Mouse (Mus musculus) neural tube, embryonic 12.5 days (tissue): Measurements from ENCODE around the gene 1520401A03Rik. TPM values are rescaled to one million over a fixed set of nuclear protein-coding genes. Genes with fewer than 3 reads are reported as not detected.

Experiments
- ATAC-seq: fragments of 200-750 bp; cut with Nextera tagmentation; 2 replicates; pipeline ENCODE4 v1.8.0; 2017; ENCODE audit warnings: low read depth, mild to moderate bottlenecking, moderate TSS enrichment, moderate library complexity; ENCODE audit not compliant: low FRiP score
- H3K27ac ChIP-seq: fragments of 300-500 bp; sonication (generic); 2 replicates; pipeline ENCODE4 v1.5.1; 2016
- H3K27me3 ChIP-seq: fragments of 300-500 bp; sonication (generic); replicated peaks from 2 replicates; pipeline ENCODE4 v1.6.1; 2016; ENCODE audit warnings: mild to moderate bottlenecking
- H3K36me3 ChIP-seq: fragments of 300-500 bp; sonication (generic); 2 replicates; pipeline ENCODE4 v1.6.1; 2016; ENCODE audit warnings: mild to moderate bottlenecking
- H3K4me1 ChIP-seq: fragments of 300-500 bp; sonication (generic); 2 replicates; pipeline ENCODE4 v1.6.1; 2016
- H3K4me2 ChIP-seq: fragments of 300-500 bp; sonication (generic); replicated peaks from 2 replicates; pipeline ENCODE4 v1.6.1; 2016; ENCODE audit warnings: mild to moderate bottlenecking
- H3K4me3 ChIP-seq: fragments of 300-500 bp; sonication (generic); 2 replicates; pipeline ENCODE4 v1.5.1; 2016
- H3K9ac ChIP-seq: fragments of 300-500 bp; sonication (generic); 2 replicates; pipeline ENCODE4 v1.6.1; 2016; ENCODE audit warnings: mild to moderate bottlenecking
- H3K9me3 ChIP-seq: fragments of 300-500 bp; sonication (generic); 2 replicates; pipeline ENCODE4 v1.6.1; 2016; ENCODE audit warnings: mild to moderate bottlenecking
- WGBS: fragments of 180-500 bp; shearing (Covaris S2); methylation state at CpG from one replicate; pipeline ENCODE4 v1.1.7; 2016; 5-methylcytosine and 5-hydroxymethylcytosine counted together
- polyA plus RNA-seq: library from polyadenylated mRNA; unstranded; fragments of >200 nt; fragmentation: Nextera tagmentation; extraction: Ambion mirVana; gene quantifications from 2 replicates; pipeline ENCODE4 v1.2.1, GENCODE M21; 2016

The 1520401A03Rik gene
- polyA plus RNA-seq, 1 experiment from 2014 or later: 0.79 TPM

GRCm38 (mm10) chr17:23725477-23725876 is 2.9 kb upstream of the 1520401A03Rik start:
- Histone ChIP-seq H3K27me3 (no peaks in the 10 kb centered on the region), H3K27ac (no peak overlapping the region), H3K9ac (peak overlapping the region; percentile 38; the same call in 1 of the 2 replicates), H3K36me3 (no peaks in the 10 kb centered on the region), H3K4me3 (peak overlapping the region; percentile 90; the same call in 1 of the 2 replicates), H3K4me1 (peaks cover 4% of the 10 kb centered on the region; the same call in 1 of the 2 replicates), H3K4me2 (peak overlapping the region; percentile 96), H3K9me3 (no peaks in the 10 kb centered on the region)
- WGBS: 64% methylated on average over 4 of the region's 4 CpGs
- ATAC-seq: no peak

- ATAC-seq: no peak
- 79% methylated on average over 2 of the region's 2 CpGs for WGBS
Observed at GRCm38 (mm10) chr17:23721886-23722285, 697 bp downstream of the 1520401A03Rik start.

GRCm38 (mm10) chr17:23719455-23719854 is 3.1 kb downstream of the 1520401A03Rik start:
- Histone ChIP-seq H3K9ac (no peak overlapping the region), H3K9me3 (no peaks in the 10 kb centered on the region), H3K27ac (no peak overlapping the region), H3K4me2 (no peak overlapping the region), H3K4me1 (no peaks in the 10 kb centered on the region), H3K27me3 (no peaks in the 10 kb centered on the region), H3K36me3 (no peaks in the 10 kb centered on the region), H3K4me3 (no peak overlapping the region)
- no peak for ATAC-seq
- 11% methylated on average over 1 of the region's 1 CpGs for WGBS

More at GRCm38 (mm10) chr17:23721886-23722285, 697 bp downstream of the 1520401A03Rik start:
- Histone ChIP-seq H3K36me3 (no peaks in the 10 kb centered on the region), H3K27me3 (no peaks in the 10 kb centered on the region), H3K9ac (no peak overlapping the region), H3K4me3 (no peak overlapping the region), H3K4me1 (peaks cover 4% of the 10 kb centered on the region; the same call in 1 of the 2 replicates), H3K4me2 (no peak overlapping the region), H3K27ac (no peak overlapping the region), H3K9me3 (no peaks in the 10 kb centered on the region)

- no peak for ATAC-seq
- Histone ChIP-seq H3K9ac (no peak overlapping the region), H3K4me1 (no peaks in the 10 kb centered on the region), H3K9me3 (no peaks in the 10 kb centered on the region), H3K36me3 (no peaks in the 10 kb centered on the region), H3K4me2 (no peak overlapping the region), H3K27me3 (no peaks in the 10 kb centered on the region), H3K27ac (no peak overlapping the region), H3K4me3 (no peak overlapping the region)
- 68% methylated on average over 2 of the region's 2 CpGs for WGBS
Observed at GRCm38 (mm10) chr17:23717003-23717402, 5.6 kb downstream of the 1520401A03Rik start.

GRCm38 (mm10) chr17:23706212-23706611 is 16.4 kb downstream of the 1520401A03Rik start:
- no peak overlapping the region for H3K27ac ChIP-seq
- peaks cover 4% of the 10 kb centered on the region; the same call in 1 of the 2 replicates for H3K27me3 ChIP-seq
- peak; percentile 43; the same call in 1 of the 2 replicates for ATAC-seq
- H3K4me2 ChIP-seq: no peak overlapping the region
- no peak overlapping the region for H3K9ac ChIP-seq
- 0% methylated on average over 3 of the region's 3 CpGs for WGBS
- H3K4me1 ChIP-seq: 0 out of 2 replicates have a peak, but pooled peaks cover 3% of the 10 kb centered on the region
- H3K9me3 ChIP-seq: no peaks in the 10 kb centered on the region
- no peaks in the 10 kb centered on the region for H3K36me3 ChIP-seq
- no peak overlapping the region for H3K4me3 ChIP-seq

- H3K9ac ChIP-seq: no peak overlapping the region
- 0 out of 2 replicates have a peak, but pooled peaks cover 3% of the 10 kb centered on the region for H3K4me1 ChIP-seq
- no peaks in the 10 kb centered on the region for H3K36me3 ChIP-seq
- no peak overlapping the region for H3K27ac ChIP-seq
- H3K4me3 ChIP-seq: no peak overlapping the region
- peaks cover 10% of the 10 kb centered on the region; the same call in 1 of the 2 replicates for H3K27me3 ChIP-seq
- WGBS: 76% methylated on average over 7 of the region's 7 CpGs
- ATAC-seq: peak; percentile 28
- H3K4me2 ChIP-seq: no peak overlapping the region
- no peaks in the 10 kb centered on the region for H3K9me3 ChIP-seq
Observed at GRCm38 (mm10) chr17:23705525-23706104, 17.0 kb downstream of the 1520401A03Rik start.

GRCm38 (mm10) chr17:23704741-23705140 is 17.8 kb downstream of the 1520401A03Rik start:
- Histone ChIP-seq H3K9ac (no peak overlapping the region), H3K4me1 (0 out of 2 replicates have a peak, but pooled peaks cover 3% of the 10 kb centered on the region), H3K4me2 (no peak overlapping the region), H3K27ac (no peak overlapping the region), H3K9me3 (no peaks in the 10 kb centered on the region), H3K4me3 (no peak overlapping the region), H3K27me3 (peaks cover 15% of the 10 kb centered on the region; the same call in 1 of the 2 replicates), H3K36me3 (no peaks in the 10 kb centered on the region)
- 59% methylated on average over 7 of the region's 7 CpGs for WGBS
- ATAC-seq: no peak

- no peak overlapping the region for H3K4me3 ChIP-seq
- H3K9me3 ChIP-seq: no peaks in the 10 kb centered on the region
- H3K4me1 ChIP-seq: peaks cover 8% of the 10 kb centered on the region
- H3K27ac ChIP-seq: no peak overlapping the region
- H3K4me2 ChIP-seq: no peak overlapping the region
- no peaks in the 10 kb centered on the region for H3K36me3 ChIP-seq
- no peak overlapping the region for H3K9ac ChIP-seq
- WGBS: 85% methylated on average over 9 of the region's 9 CpGs
- peaks cover 29% of the 10 kb centered on the region for H3K27me3 ChIP-seq
- ATAC-seq: no peak
Observed at GRCm38 (mm10) chr17:23703301-23703700, 19.3 kb downstream of the 1520401A03Rik start.

- peak; percentile 96 for ATAC-seq
Observed at GRCm38 (mm10) chr17:23700079-23700478, 22.5 kb downstream of the 1520401A03Rik start.

GRCm38 (mm10) chr17:23699131-23700077 is 23.2 kb downstream of the 1520401A03Rik start:
- H3K9me3 ChIP-seq: no peaks in the 10 kb centered on the region
- H3K36me3 ChIP-seq: no peaks in the 10 kb centered on the region
- peaks cover 33% of the 10 kb centered on the region for H3K27me3 ChIP-seq
- H3K9ac ChIP-seq: peak overlapping the region; percentile 69
- H3K4me3 ChIP-seq: peak overlapping the region; percentile 74
- ATAC-seq: peak; percentile 69
- under 1% methylated on average over 65 of the region's 101 CpGs for WGBS
- H3K27ac ChIP-seq: 0 out of 2 replicates have a peak overlapping the region, but pooled peaks have one; percentile 26
- peak overlapping the region; percentile 99 for H3K4me2 ChIP-seq
- H3K4me1 ChIP-seq: peaks cover 5% of the 10 kb centered on the region

More at GRCm38 (mm10) chr17:23700079-23700478, 22.5 kb downstream of the 1520401A03Rik start:
- peaks cover 33% of the 10 kb centered on the region for H3K27me3 ChIP-seq
- H3K27ac ChIP-seq: no peak overlapping the region
- peak overlapping the region; percentile 69 for H3K9ac ChIP-seq
- H3K4me2 ChIP-seq: peak overlapping the region; percentile 99
- WGBS: under 1% methylated on average over 19 of the region's 28 CpGs
- H3K9me3 ChIP-seq: no peaks in the 10 kb centered on the region
- H3K4me1 ChIP-seq: peaks cover 8% of the 10 kb centered on the region
- peak overlapping the region; percentile 74 for H3K4me3 ChIP-seq
- no peaks in the 10 kb centered on the region for H3K36me3 ChIP-seq

- H3K27ac ChIP-seq: no peak overlapping the region
- H3K4me1 ChIP-seq: peaks cover 5% of the 10 kb centered on the region
- no peak overlapping the region for H3K9ac ChIP-seq
- no peak overlapping the region for H3K4me2 ChIP-seq
- no peaks in the 10 kb centered on the region for H3K9me3 ChIP-seq
- H3K27me3 ChIP-seq: peaks cover 25% of the 10 kb centered on the region
- 9% methylated on average over 3 of the region's 3 CpGs for WGBS
- H3K4me3 ChIP-seq: no peak overlapping the region
- H3K36me3 ChIP-seq: no peaks in the 10 kb centered on the region
- no peak for ATAC-seq
Observed at GRCm38 (mm10) chr17:23695801-23696200, 26.8 kb downstream of the 1520401A03Rik start.

GRCm38 (mm10) chr17:23694491-23694890 is 28.1 kb downstream of the 1520401A03Rik start:
- Histone ChIP-seq H3K9me3 (no peaks in the 10 kb centered on the region), H3K4me2 (no peak overlapping the region), H3K4me1 (peaks cover 5% of the 10 kb centered on the region), H3K27ac (no peak overlapping the region), H3K9ac (no peak overlapping the region), H3K27me3 (peaks cover 16% of the 10 kb centered on the region), H3K36me3 (no peaks in the 10 kb centered on the region), H3K4me3 (no peak overlapping the region)
- ATAC-seq: no peak
- WGBS: 63% methylated on average over 1 of the region's 1 CpGs
